ENCODE assay signal across 8 mouse cellular contexts in the genomic region with DNA sequence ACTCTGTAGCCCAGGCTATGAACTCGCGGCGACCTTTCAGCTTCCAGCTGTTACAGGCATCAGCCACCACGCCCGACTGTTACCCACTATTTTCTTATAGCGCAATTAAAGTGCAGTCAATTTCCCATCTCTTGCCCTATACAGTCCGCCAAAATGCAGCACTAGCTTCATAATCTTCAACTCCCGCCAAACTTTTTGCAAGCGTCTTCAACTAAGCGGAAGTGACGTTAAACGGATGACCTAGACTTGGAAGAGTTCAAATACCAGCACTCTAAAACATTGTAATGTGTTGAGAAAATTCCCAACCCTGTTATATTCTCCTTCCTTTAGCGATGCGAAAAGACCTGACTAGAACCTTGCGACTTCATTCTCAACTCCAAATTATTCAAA. TPM values are rescaled to one million over a fixed set of nuclear protein-coding genes. Genes with fewer than 3 reads are reported as not detected.
DNase-seq lines count a peak whose midpoint lies in the region; ATAC-seq and TF ChIP-seq lines count a peak whose summit lies in the region.

No protein-coding gene starts in this region.

- TF ChIP-seq EP300 in MEL (IDR thresholded peaks at IDR 0.05; ENCODE audit: low read depth in 1 of 2, low read length in 2 of 2): no peak

- H3K79me2 ChIP-seq in MEL (ENCODE audit: control insufficient read depth, insufficient read depth, low read length, poor library complexity): peaks cover 26% of the 10 kb centered on the region

- TF ChIP-seq POLR2A in MEL (IDR thresholded peaks at IDR 0.05; ENCODE audit: control insufficient read depth in 1 of 2, insufficient read depth in 1 of 2, low read depth in 1 of 2, low read length in 2 of 2, poor library complexity in 1 of 2): peak; percentile 46; a peak in 3 of 4 replicates

- ATAC-seq in hindbrain, embryonic 11.5 days (ENCODE audit: low FRiP score): peak; percentile 33
- peak; percentile 48 for ATAC-seq in limb, embryonic 13.5 days (ENCODE audit: low FRiP score, low read depth)
- ATAC-seq in midbrain, embryonic 13.5 days: peak; percentile 57
- ATAC-seq in stomach, embryonic 15.5 days (ENCODE audit: insufficient read depth, low FRiP score, low read depth): peak; percentile 48; the same call in 1 of the 2 replicates

- peak overlapping the region; percentile 72 to 91 for H3K4me3 ChIP-seq in MEL (ENCODE audit: control insufficient read depth in 1 of 2, insufficient read depth in 1 of 2, low read depth in 2 of 2, low read length in 2 of 2)
- H3K4me3 ChIP-seq in erythroblast, embryonic 14.5 days (replicated peaks): peak overlapping the region; percentile 98
- peak overlapping the region; percentile 92 for H3K4me3 ChIP-seq in hindbrain, embryonic 11.5 days (ENCODE audit: low read depth, low read length)
- peak overlapping the region; percentile 93 for H3K4me3 ChIP-seq in limb, embryonic 13.5 days
- peak overlapping the region; percentile 97 for H3K4me3 ChIP-seq in midbrain, embryonic 13.5 days (replicated peaks)
- H3K4me3 ChIP-seq in stomach, embryonic 15.5 days (replicated peaks): peak overlapping the region; percentile 84

- peaks cover 14 to 24% of the 10 kb centered on the region in 2 experiments for H3K4me1 ChIP-seq in MEL (ENCODE audit: control insufficient read depth in 1 of 2, insufficient read depth in 2 of 2, low read length in 2 of 2)
- H3K4me1 ChIP-seq in erythroblast, embryonic 14.5 days (ENCODE audit: control insufficient read depth): peaks cover 58% of the 10 kb centered on the region
- no peaks in the 10 kb centered on the region for H3K4me1 ChIP-seq in hindbrain, embryonic 11.5 days (replicated peaks; ENCODE audit: control insufficient read depth, insufficient read depth, low read length)
- peaks cover 14% of the 10 kb centered on the region for H3K4me1 ChIP-seq in limb, embryonic 13.5 days
- peaks cover 23% of the 10 kb centered on the region for H3K4me1 ChIP-seq in midbrain, embryonic 13.5 days (replicated peaks)
- peaks cover 5% of the 10 kb centered on the region for H3K4me1 ChIP-seq in stomach, embryonic 15.5 days

- DNase-seq in embryo, embryonic 10 days (ENCODE audit: low spot score): peak; percentile 92
- DNase-seq in embryo, embryonic 9.5 days (ENCODE audit: extremely low spot score): no peak
- DNase-seq in MEL (ENCODE audit: low read depth, low spot score): peak; percentile 94
- peak; percentile 83 for DNase-seq in hindbrain, embryonic 11.5 days (ENCODE audit: low spot score)

- peak overlapping the region; percentile 88 for H3K9ac ChIP-seq in MEL (ENCODE audit: control insufficient read depth, low read depth, low read length, poor library complexity, severe bottlenecking)
- peak overlapping the region; percentile 38; the same call in 1 of the 2 replicates for H3K9ac ChIP-seq in hindbrain, embryonic 11.5 days (ENCODE audit: low read depth, low read length)
- peak overlapping the region; percentile 59 for H3K9ac ChIP-seq in limb, embryonic 13.5 days
- H3K9ac ChIP-seq in midbrain, embryonic 13.5 days (replicated peaks): peak overlapping the region; percentile 44; the same call in 1 of the 2 replicates
- peak overlapping the region; percentile 25; the same call in 1 of the 2 replicates for H3K9ac ChIP-seq in stomach, embryonic 15.5 days

- no peak for TF ChIP-seq RAD21 in MEL (IDR thresholded peaks at IDR 0.05; ENCODE audit: low read depth, low read length)

- H3K4me2 ChIP-seq in hindbrain, embryonic 11.5 days (replicated peaks; ENCODE audit: low read depth, low read length): peak overlapping the region; percentile 35
- H3K4me2 ChIP-seq in limb, embryonic 13.5 days (replicated peaks): peak overlapping the region; percentile 60
- peak overlapping the region; percentile 62 for H3K4me2 ChIP-seq in midbrain, embryonic 13.5 days (replicated peaks)
- H3K4me2 ChIP-seq in stomach, embryonic 15.5 days: peak overlapping the region; percentile 57

- no peaks in the 10 kb centered on the region for H3K27me3 ChIP-seq in MEL (ENCODE audit: control insufficient read depth in 1 of 2, insufficient read depth in 2 of 2, low read length in 2 of 2)
- no peaks in the 10 kb centered on the region for H3K27me3 ChIP-seq in erythroblast, embryonic 14.5 days (ENCODE audit: control insufficient read depth)
- H3K27me3 ChIP-seq in hindbrain, embryonic 11.5 days (ENCODE audit: control insufficient read depth, insufficient read depth, low read length): no peaks in the 10 kb centered on the region
- no peaks in the 10 kb centered on the region for H3K27me3 ChIP-seq in limb, embryonic 13.5 days
- H3K27me3 ChIP-seq in midbrain, embryonic 13.5 days: no peaks in the 10 kb centered on the region
- H3K27me3 ChIP-seq in stomach, embryonic 15.5 days (replicated peaks): no peaks in the 10 kb centered on the region

- TF ChIP-seq CTCF in MEL (IDR thresholded peaks at IDR 0.05 in 2 of 3, conservative IDR thresholded peaks at IDR 0.05 in 1 of 3; ENCODE audit: control insufficient read depth in 1 of 3, insufficient read depth in 1 of 3, low read depth in 2 of 3, low read length in 3 of 3, poor library complexity in 1 of 3, severe bottlenecking in 1 of 3): no peak

- H3K27ac ChIP-seq in MEL (ENCODE audit: control insufficient read depth, low read depth, low read length): peak overlapping the region; percentile 93
- H3K27ac ChIP-seq in hindbrain, embryonic 11.5 days (ENCODE audit: low read depth, low read length): no peak overlapping the region
- peak overlapping the region; percentile 34 for H3K27ac ChIP-seq in limb, embryonic 13.5 days
- peak overlapping the region; percentile 88 for H3K27ac ChIP-seq in midbrain, embryonic 13.5 days
- peak overlapping the region; percentile 87 for H3K27ac ChIP-seq in stomach, embryonic 15.5 days

- no peaks in the 10 kb centered on the region for H3K9me3 ChIP-seq in MEL (replicated peaks; ENCODE audit: insufficient read depth, low read length)
- no peaks in the 10 kb centered on the region for H3K9me3 ChIP-seq in erythroblast, embryonic 14.5 days (ENCODE audit: control insufficient read depth, low read length)
- H3K9me3 ChIP-seq in hindbrain, embryonic 11.5 days (ENCODE audit: control insufficient read depth, low read length): no peaks in the 10 kb centered on the region
- no peaks in the 10 kb centered on the region for H3K9me3 ChIP-seq in limb, embryonic 13.5 days
- no peaks in the 10 kb centered on the region for H3K9me3 ChIP-seq in midbrain, embryonic 13.5 days
- no peaks in the 10 kb centered on the region for H3K9me3 ChIP-seq in stomach, embryonic 15.5 days

- under 1% methylated on average over 15 of the region's 15 CpGs for WGBS in hindbrain, embryonic 11.5 days
- WGBS in limb, embryonic 13.5 days: 0% methylated on average over 15 of the region's 15 CpGs
- 0% methylated on average over 15 of the region's 15 CpGs for WGBS in midbrain, embryonic 13.5 days
- WGBS in stomach, embryonic 15.5 days: under 1% methylated on average over 15 of the region's 15 CpGs

- H3K36me3 ChIP-seq in MEL (ENCODE audit: control insufficient read depth in 1 of 2, insufficient read depth in 2 of 2, low read length in 2 of 2): peaks cover 0 to 33% of the 10 kb centered on the region in 2 experiments; a peak in 3 of 4 replicates
- H3K36me3 ChIP-seq in erythroblast, embryonic 14.5 days (ENCODE audit: control insufficient read depth): peaks cover 9% of the 10 kb centered on the region
- H3K36me3 ChIP-seq in hindbrain, embryonic 11.5 days (ENCODE audit: control insufficient read depth, insufficient read depth, low read length): no peaks in the 10 kb centered on the region
- no peaks in the 10 kb centered on the region for H3K36me3 ChIP-seq in limb, embryonic 13.5 days
- H3K36me3 ChIP-seq in midbrain, embryonic 13.5 days: no peaks in the 10 kb centered on the region
- H3K36me3 ChIP-seq in stomach, embryonic 15.5 days: no peaks in the 10 kb centered on the region

TF ChIP-seq in MEL, 35 proteins besides CTCF, POLR2A, EP300 and RAD21 (continues in another document):
- TF ChIP-seq TCF12 (IDR thresholded peaks at IDR 0.05; ENCODE audit: low read depth, low read length): 0 out of 2 replicates have a peak, but pooled peaks have one; percentile 4
- no peak for TF ChIP-seq ZKSCAN1 (IDR thresholded peaks at IDR 0.05; ENCODE audit: low read depth, low read length)
- no peak for TF ChIP-seq MEF2A (IDR thresholded peaks at IDR 0.05; ENCODE audit: extremely low read depth, insufficient replicate concordance, low read depth, low read length, poor library complexity, severe bottlenecking)
- TF ChIP-seq NELFE (IDR thresholded peaks at IDR 0.05; ENCODE audit: low read depth, low read length): peak; percentile 65
- no peak for TF ChIP-seq GABPA (IDR thresholded peaks at IDR 0.05; ENCODE audit: low read depth, low read length)
- 0 out of 2 replicates have a peak, but pooled peaks have one; percentile 47 for TF ChIP-seq ZMIZ1 (IDR thresholded peaks at IDR 0.05; ENCODE audit: low read depth, low read length)
- no peak; the same call in 1 of the 2 replicates for TF ChIP-seq POLR2AphosphoS2 (IDR thresholded peaks at IDR 0.05; ENCODE audit: low read length)
- TF ChIP-seq RCOR1 (IDR thresholded peaks at IDR 0.05; ENCODE audit: low read depth, low read length): no peak
- TF ChIP-seq ETS1 (IDR thresholded peaks at IDR 0.05; ENCODE audit: low read depth, low read length): no peak
- TF ChIP-seq GATA1 (IDR thresholded peaks at IDR 0.05; ENCODE audit: low read depth, low read length): no peak
- no peak for TF ChIP-seq CHD2 (IDR thresholded peaks at IDR 0.05; ENCODE audit: low read length)

RNA-seq across cellular contexts. Expression of gene Zranb3, which starts 0.6 kb away (rescaled TPM):
- 4.1 and 4.8 TPM in 2 replicates for total RNA-seq in MEL (2012; rRNA removed)
- polyA plus RNA-seq in MEL (2012; ENCODE audit: insufficient read depth in 1 of 2, insufficient read length in 2 of 2, low read depth in 1 of 2, low replicate concordance in 2 of 2, missing spikeins in 1 of 2): 1 to 10 TPM in 1 of 2 experiments, not detected in 1; 3.9 TPM
- 0.06 and 0.08 TPM in 2 replicates for polyA plus RNA-seq in erythroblast, embryonic 14.5 days (2012)
- polyA plus RNA-seq in hindbrain, embryonic 11.5 days (2014; fragmentation: Nextera tagmentation; extraction: Ambion mirVana): 11.3 and 12.7 TPM in 2 replicates
- 8.5 and 9.8 TPM in 2 replicates for polyA plus RNA-seq in limb, embryonic 13.5 days (2015; fragmentation: Nextera tagmentation; extraction: Ambion mirVana)
- 6.1 and 6.2 TPM in 2 replicates for polyA plus RNA-seq in midbrain, embryonic 13.5 days (2015; fragmentation: Nextera tagmentation; extraction: Ambion mirVana)
- 7.3 and 7.7 TPM in 2 replicates for polyA plus RNA-seq in stomach, embryonic 15.5 days (2015; fragmentation: Nextera tagmentation; extraction: Ambion mirVana)

RNA-seq across cellular contexts. Expression of gene R3hdm1, which starts 0.9 kb away (rescaled TPM):
- total RNA-seq in MEL (2012; rRNA removed): 17.7 and 22.2 TPM in 2 replicates
- polyA plus RNA-seq in MEL (2012; ENCODE audit: insufficient read depth in 1 of 2, insufficient read length in 2 of 2, low read depth in 1 of 2, low replicate concordance in 2 of 2, missing spikeins in 1 of 2): 100 to 1,000 TPM; 106 to 164 TPM
- 2.0 and 4.1 TPM in 2 replicates for polyA plus RNA-seq in erythroblast, embryonic 14.5 days (2012)
- polyA plus RNA-seq in hindbrain, embryonic 11.5 days (2014; fragmentation: Nextera tagmentation; extraction: Ambion mirVana): 91.8 and 114 TPM in 2 replicates
- polyA plus RNA-seq in limb, embryonic 13.5 days (2015; fragmentation: Nextera tagmentation; extraction: Ambion mirVana): 73.9 and 79.0 TPM in 2 replicates
- 108 and 115 TPM in 2 replicates for polyA plus RNA-seq in midbrain, embryonic 13.5 days (2015; fragmentation: Nextera tagmentation; extraction: Ambion mirVana)
- polyA plus RNA-seq in stomach, embryonic 15.5 days (2015; fragmentation: Nextera tagmentation; extraction: Ambion mirVana): 63.2 and 65.5 TPM in 2 replicates

Comparison
In these comparisons a context has a peak if more than half of its experiments do, and no peak if none do; other contexts are left out.
1. H3K9ac ChIP-seq: peak in every context shown above with its lines; median percentile 88 in MEL; 59 in limb, embryonic 13.5 days; 44 in midbrain, embryonic 13.5 days; 38 in hindbrain, embryonic 11.5 days; 25 in stomach, embryonic 15.5 days.
2. RNA of gene R3hdm1, which starts 0.9 kb away (polyA plus RNA-seq): 106 to 164 TPM in MEL, 108 to 115 TPM in midbrain, embryonic 13.5 days, 91.8 to 114 TPM in hindbrain, embryonic 11.5 days, 73.9 to 79.0 TPM in limb, embryonic 13.5 days and 63.2 to 65.5 TPM in stomach, embryonic 15.5 days; 2.0 to 4.1 TPM in erythroblast, embryonic 14.5 days; every median in the first group is over 10 times any median in the second.
3. Peak in every context shown above with its lines, with median percentiles within 50 percentile points of each other: H3K4me3 ChIP-seq, ATAC-seq and H3K4me2 ChIP-seq.